Mouse (Mus musculus) hindbrain, embryonic 11.5 days (tissue): Measurements from ENCODE around the gene Usp2. TPM values are rescaled to one million over a fixed set of nuclear protein-coding genes. Genes with fewer than 3 reads are reported as not detected.
"Not testable (repeated sequence)": the region's sequence is repeated elsewhere in the genome, so short reads cannot be mapped to it uniquely, and the experiment has no call there.

Experiments used
- ATAC-seq: fragments of 200-750 bp; cut with Nextera tagmentation; 2 replicates; pipeline ENCODE4 v1.8.0; 2017; ENCODE audit warnings: mild to moderate bottlenecking, moderate TSS enrichment, moderate library complexity; ENCODE audit not compliant: low FRiP score
- DNase-seq: peaks from one replicate; pipeline ENCODE4 v3.0.0-alpha.2; 2015; ENCODE audit warnings: low spot score
- H3K27ac ChIP-seq: fragments of 300-500 bp; sonication (generic); 2 replicates; pipeline ENCODE4 v1.5.1; 2014; ENCODE audit warnings: mild to moderate bottlenecking, low read depth, low read length
- H3K27me3 ChIP-seq: fragments of 300-500 bp; sonication (generic); 2 replicates; pipeline ENCODE4 v1.6.1; 2014; ENCODE audit warnings: mild to moderate bottlenecking, low read length, moderate library complexity, mixed read lengths; ENCODE audit not compliant: control insufficient read depth, insufficient read depth
- H3K36me3 ChIP-seq: fragments of 300-500 bp; sonication (generic); 2 replicates; pipeline ENCODE4 v1.6.1; 2014; ENCODE audit warnings: mild to moderate bottlenecking, low read length, moderate library complexity, mixed read lengths; ENCODE audit not compliant: control insufficient read depth, insufficient read depth
- H3K4me1 ChIP-seq: fragments of 300-500 bp; sonication (generic); replicated peaks from 2 replicates; pipeline ENCODE4 v1.6.1; 2014; ENCODE audit warnings: low read length, mixed read lengths; ENCODE audit not compliant: control insufficient read depth, insufficient read depth
- H3K4me2 ChIP-seq: fragments of 300-500 bp; sonication (generic); replicated peaks from 2 replicates; pipeline ENCODE4 v1.6.1; 2014; ENCODE audit warnings: mild to moderate bottlenecking, low read depth, low read length
- H3K4me3 ChIP-seq: fragments of 300-500 bp; sonication (generic); 2 replicates; pipeline ENCODE4 v1.5.1; 2014; ENCODE audit warnings: low read depth, low read length
- H3K9ac ChIP-seq: fragments of 300-500 bp; sonication (generic); 2 replicates; pipeline ENCODE4 v1.6.1; 2014; ENCODE audit warnings: low read depth, low read length
- H3K9me3 ChIP-seq: fragments of 300-500 bp; sonication (generic); 2 replicates; pipeline ENCODE4 v1.6.1; 2016; ENCODE audit warnings: low read length; ENCODE audit not compliant: control insufficient read depth
- WGBS: fragments of 180-500 bp; shearing (Covaris S2); extraction: QIAGEN DNeasy Blood & Tissue Kit; methylation state at CpG from one replicate; pipeline ENCODE4 v1.1.7; 2014; 5-methylcytosine and 5-hydroxymethylcytosine counted together
- polyA plus RNA-seq: library from polyadenylated mRNA; unstranded; fragments of >200 nt; fragmentation: Nextera tagmentation; extraction: Ambion mirVana; gene quantifications from 2 replicates; pipeline ENCODE4 v1.2.1, GENCODE M21; 2014

Gene Usp2
- polyA plus RNA-seq, 1 experiment from 2014 or later: 13.9 TPM

DNA sequence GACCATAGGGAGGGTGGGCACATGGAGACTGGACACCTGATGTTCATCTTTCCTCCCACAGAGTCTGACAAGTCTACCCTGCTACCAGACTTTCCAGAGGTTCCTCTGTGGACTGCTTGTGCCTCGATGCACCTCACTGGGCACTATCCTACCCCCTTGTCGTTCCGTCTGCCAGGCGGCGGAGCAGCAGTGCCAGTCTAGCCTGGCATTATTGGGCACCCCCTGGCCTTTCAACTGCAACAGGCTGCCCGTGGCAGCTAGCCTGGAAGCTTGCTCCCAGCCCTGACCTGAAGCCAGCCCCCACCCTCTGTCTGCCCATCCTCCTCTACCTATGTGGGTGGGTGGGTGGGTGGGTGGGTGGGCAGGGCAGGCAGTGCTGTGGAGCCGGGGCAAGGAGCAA, 39.4 kb downstream of the Usp2 start:
- H3K9ac ChIP-seq: no peak overlapping the region
- WGBS: 94% methylated on average over 7 of the region's 7 CpGs
- no peak overlapping the region for H3K27ac ChIP-seq
- H3K4me3 ChIP-seq: no peak overlapping the region
- no peak for DNase-seq
- no peaks in the 10 kb centered on the region for H3K27me3 ChIP-seq
- H3K4me1 ChIP-seq: peaks cover 15% of the 10 kb centered on the region
- no peaks in the 10 kb centered on the region for H3K9me3 ChIP-seq
- no peaks in the 10 kb centered on the region for H3K36me3 ChIP-seq
- no peak for ATAC-seq
- H3K4me2 ChIP-seq: no peak overlapping the region

- Histone ChIP-seq H3K9me3 (no peaks in the 10 kb centered on the region), H3K4me3 (no peak overlapping the region), H3K9ac (no peak overlapping the region), H3K27ac (no peak overlapping the region), H3K4me1 (peaks cover 15% of the 10 kb centered on the region), H3K27me3 (no peaks in the 10 kb centered on the region), H3K4me2 (no peak overlapping the region), H3K36me3 (no peaks in the 10 kb centered on the region)
- ATAC-seq (no peak), DNase-seq (no peak)
- 78% methylated on average over 4 of the region's 4 CpGs for WGBS
Observed at GRCm38 (mm10) chr9:44106596-44106995, 39.8 kb downstream of the Usp2 start.

- H3K4me1 ChIP-seq: peaks cover 15% of the 10 kb centered on the region
- H3K4me3 ChIP-seq: no peak within 1 kb of the TSS
- H3K27me3 ChIP-seq: no peaks in the 10 kb centered on the region
- H3K9me3 ChIP-seq: no peaks in the 10 kb centered on the region
- no peaks in the 10 kb centered on the region for H3K36me3 ChIP-seq
- 0 out of 2 replicates have a peak, but pooled peaks have one; percentile 17 for ATAC-seq
- no peak within 1 kb of the TSS for H3K27ac ChIP-seq
- DNase-seq: no peak
- 47% methylated on average over 8 of the region's 8 CpGs for WGBS
- H3K4me2 ChIP-seq: 0 out of 2 replicates have a peak within 1 kb of the TSS, but pooled peaks have one; percentile 21
- peak within 1 kb of the TSS; percentile 27; the same call in 1 of the 2 replicates for H3K9ac ChIP-seq
Observed at GRCm38 (mm10) chr9:44107110-44107509, 40.3 kb downstream of the Usp2 start, which contains the start of gene C1qtnf5. TSS of gene C1qtnf5 (plus strand) at chr9:44107245.

GRCm38 (mm10) chr9:44107557-44108179, 40.8 kb downstream of the Usp2 start:
- 0 out of 2 replicates have a peak overlapping the region, but pooled peaks have one; percentile 21 for H3K4me2 ChIP-seq
- no peaks in the 10 kb centered on the region for H3K36me3 ChIP-seq
- H3K9me3 ChIP-seq: no peaks in the 10 kb centered on the region
- DNase-seq (peak; percentile 73), ATAC-seq (peak; percentile 30; the same call in 1 of the 2 replicates)
- no peak overlapping the region for H3K4me3 ChIP-seq
- no peak overlapping the region for H3K27ac ChIP-seq
- peaks cover 15% of the 10 kb centered on the region for H3K4me1 ChIP-seq
- WGBS: 32% methylated on average over 25 of the region's 25 CpGs
- peak overlapping the region; percentile 27; the same call in 1 of the 2 replicates for H3K9ac ChIP-seq
- H3K27me3 ChIP-seq: no peaks in the 10 kb centered on the region

DNA sequence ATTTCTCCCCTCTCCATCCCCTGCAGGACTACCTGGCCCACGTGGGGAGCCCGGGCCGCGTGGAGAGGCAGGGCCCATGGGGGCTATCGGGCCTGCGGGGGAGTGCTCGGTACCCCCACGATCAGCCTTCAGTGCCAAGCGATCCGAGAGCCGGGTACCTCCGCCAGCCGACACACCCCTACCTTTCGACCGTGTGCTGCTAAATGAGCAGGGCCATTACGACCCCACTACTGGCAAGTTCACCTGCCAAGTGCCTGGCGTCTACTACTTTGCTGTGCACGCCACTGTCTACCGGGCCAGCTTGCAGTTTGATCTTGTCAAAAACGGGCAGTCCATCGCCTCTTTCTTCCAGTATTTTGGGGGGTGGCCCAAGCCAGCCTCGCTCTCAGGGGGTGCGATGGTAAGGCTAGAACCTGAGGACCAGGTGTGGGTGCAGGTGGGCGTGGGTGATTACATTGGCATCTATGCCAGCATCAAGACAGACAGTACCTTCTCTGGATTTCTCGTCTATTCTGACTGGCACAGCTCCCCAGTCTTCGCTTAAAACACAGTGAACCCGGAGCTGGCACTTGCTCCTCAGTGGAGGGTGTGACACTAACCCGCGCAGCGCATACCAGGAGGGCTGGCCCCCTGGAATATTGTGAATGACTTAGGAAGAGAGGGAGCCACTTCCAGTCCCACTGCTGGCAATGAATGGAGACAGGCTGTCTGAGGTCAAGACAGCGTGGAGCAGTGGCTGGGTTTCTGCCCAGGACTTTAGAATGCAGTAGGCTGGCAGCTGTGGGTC, 41.6 kb downstream of the Usp2 start:
- DNase-seq: no peak
- WGBS: 78% methylated on average over 31 of the region's 31 CpGs
- ATAC-seq: no peak
- Histone ChIP-seq H3K9me3 (no peaks in the 10 kb centered on the region), H3K4me3 (no peak overlapping the region), H3K36me3 (no peaks in the 10 kb centered on the region), H3K9ac (0 out of 2 replicates have a peak overlapping the region, but pooled peaks have one; percentile 11), H3K27ac (no peak overlapping the region), H3K27me3 (no peaks in the 10 kb centered on the region), H3K4me2 (no peak overlapping the region), H3K4me1 (peaks cover 15% of the 10 kb centered on the region)

DNA sequence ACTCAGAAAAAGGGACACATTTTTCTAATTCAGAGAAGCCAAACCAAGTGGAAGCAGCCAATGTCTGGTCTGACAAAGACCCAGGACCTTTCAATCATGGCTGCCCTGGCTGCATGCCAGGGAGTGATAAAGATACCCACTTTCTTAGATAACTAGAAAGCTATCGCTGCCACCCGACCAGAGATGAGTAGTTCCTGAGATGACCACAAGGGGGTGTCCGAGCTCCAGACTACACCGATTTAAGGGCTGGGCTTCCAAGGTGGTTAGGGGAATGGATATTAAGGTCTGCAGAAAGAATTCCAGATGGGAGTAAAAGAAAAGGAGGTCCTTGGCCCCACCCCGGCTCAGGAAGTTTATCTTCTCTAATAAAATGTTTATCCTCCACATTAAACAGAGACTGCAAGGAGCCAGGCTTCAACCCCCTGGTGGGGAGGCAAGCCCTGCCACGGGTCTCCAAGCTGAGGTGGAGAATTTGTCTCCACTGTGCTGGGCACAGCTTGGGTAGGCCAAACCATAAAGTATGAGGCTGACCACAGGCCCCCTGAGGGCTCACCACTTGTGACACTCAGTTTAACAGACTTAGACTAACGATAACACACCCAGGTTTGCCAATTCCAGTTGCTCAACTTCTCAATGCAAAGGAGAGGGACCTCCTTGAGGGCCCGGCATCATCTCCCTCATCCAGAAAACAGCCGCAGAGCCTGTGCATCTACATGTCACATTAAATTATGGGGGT, 42.7 kb downstream of the Usp2 start:
- 38% methylated on average over 9 of the region's 9 CpGs for WGBS
- no peak overlapping the region for H3K9ac ChIP-seq
- no peaks in the 10 kb centered on the region for H3K36me3 ChIP-seq
- no peak for ATAC-seq
- peaks cover 15% of the 10 kb centered on the region for H3K4me1 ChIP-seq
- H3K27me3 ChIP-seq: no peaks in the 10 kb centered on the region
- H3K27ac ChIP-seq: no peak overlapping the region
- peak; percentile 85 for DNase-seq
- H3K4me3 ChIP-seq: no peak overlapping the region; the same call in 1 of the 2 replicates
- H3K9me3 ChIP-seq: no peaks in the 10 kb centered on the region
- 0 out of 2 replicates have a peak overlapping the region, but pooled peaks have one; percentile 14 for H3K4me2 ChIP-seq

- not testable (repeated sequence) for H3K4me3 ChIP-seq, DNase-seq, H3K27me3 ChIP-seq, H3K9me3 ChIP-seq, H3K36me3 ChIP-seq, H3K27ac ChIP-seq, H3K9ac ChIP-seq, ATAC-seq, H3K4me2 ChIP-seq
- H3K4me1 ChIP-seq: peaks cover 15% of the 10 kb centered on the region
- WGBS: 68% methylated on average over 8 of the region's 12 CpGs
Observed at GRCm38 (mm10) chr9:44111909-44112308, 45.1 kb downstream of the Usp2 start.

GRCm38 (mm10) chr9:44113105-44113789, 46.4 kb downstream of the Usp2 start, which contains the start of the genes Gm49380 and Rnf26:
TSS of gene Gm49380 (minus strand) at chr9:44113500.
TSS of gene Rnf26 (minus strand) at chr9:44113517.
- peak within 1 kb of the TSS; percentile 63 for H3K9ac ChIP-seq
- peak within 1 kb of the TSS; percentile 80 for H3K4me3 ChIP-seq
- no peaks in the 10 kb centered on the region for H3K36me3 ChIP-seq
- H3K27ac ChIP-seq: peak within 1 kb of the TSS; percentile 61; the same call in 1 of the 2 replicates
- H3K4me2 ChIP-seq: peak within 1 kb of the TSS; percentile 38
- DNase-seq (peak; percentile 94), ATAC-seq (peak; percentile 95)
- no peaks in the 10 kb centered on the region for H3K27me3 ChIP-seq
- WGBS: 1% methylated on average over 45 of the region's 51 CpGs
- H3K4me1 ChIP-seq: peaks cover 4% of the 10 kb centered on the region; the same call in 1 of the 2 replicates
- H3K9me3 ChIP-seq: no peaks in the 10 kb centered on the region
